Mouse (Mus musculus) kidney, postnatal 0 days (tissue): ENCODE results near the gene Cntrl. TPM values are rescaled to one million over a fixed set of nuclear protein-coding genes. Genes with fewer than 3 reads are reported as not detected.

Source experiments
- ATAC-seq: fragments of 200-750 bp; cut with Nextera tagmentation; replicated peaks from 2 replicates; pipeline ENCODE4 v1.8.0; 2017; ENCODE audit warnings: low read depth, moderate number of reproducible peaks, moderate TSS enrichment, moderate library complexity; ENCODE audit not compliant: low FRiP score
- DNase-seq: peaks from one replicate; pipeline ENCODE4 v3.0.0-alpha.2; 2016; ENCODE audit warnings: low spot score
- H3K27ac ChIP-seq: fragments of 300-500 bp; sonication (generic); 2 replicates; pipeline ENCODE4 v1.5.1; 2014; ENCODE audit warnings: mild to moderate bottlenecking
- H3K27me3 ChIP-seq: fragments of 300-500 bp; sonication (generic); 2 replicates; pipeline ENCODE4 v1.6.1; 2014; ENCODE audit warnings: low read length, mixed read lengths; ENCODE audit not compliant: insufficient read depth
- H3K36me3 ChIP-seq: fragments of 300-500 bp; sonication (generic); 2 replicates; pipeline ENCODE4 v1.6.1; 2014; ENCODE audit warnings: low read length, mixed read lengths; ENCODE audit not compliant: insufficient read depth
- H3K4me1 ChIP-seq: fragments of 300-500 bp; sonication (generic); replicated peaks from 2 replicates; pipeline ENCODE4 v1.6.1; 2014; ENCODE audit warnings: antibody characterized with exemption, low read length, mixed read lengths; ENCODE audit not compliant: insufficient read depth
- H3K4me2 ChIP-seq: fragments of 300-500 bp; sonication (generic); 2 replicates; pipeline ENCODE4 v1.6.1; 2014; ENCODE audit warnings: mild to moderate bottlenecking, low read length, moderate library complexity, mixed read lengths
- H3K4me3 ChIP-seq: fragments of 300-500 bp; sonication (generic); replicated peaks from 2 replicates; pipeline ENCODE4 v1.5.1; 2014; ENCODE audit warnings: low read depth, low read length
- H3K9ac ChIP-seq: fragments of 300-500 bp; sonication (generic); 2 replicates; pipeline ENCODE4 v1.6.1; 2014; ENCODE audit warnings: low read depth, low read length
- H3K9me3 ChIP-seq: fragments of 300-500 bp; sonication (generic); replicated peaks from 2 replicates; pipeline ENCODE4 v1.6.1; 2016; ENCODE audit warnings: low read length, inconsistent platforms, mixed read lengths
- CTCF ChIP-seq: IDR thresholded peaks from 2 replicates; pipeline ENCODE4 v1.5.1; 2016; ENCODE audit warnings: antibody characterized with exemption, low read depth, mild to moderate bottlenecking, moderate library complexity
- WGBS: fragments of 180-500 bp; shearing (Covaris S2); extraction: QIAGEN DNeasy Blood & Tissue Kit; methylation state at CpG from one replicate; pipeline ENCODE4 v1.1.7; 2014; 5-methylcytosine and 5-hydroxymethylcytosine counted together
- polyA plus RNA-seq: library from polyadenylated mRNA; unstranded; fragments of >200 nt; fragmentation: Nextera tagmentation; extraction: Ambion mirVana; gene quantifications from 2 replicates; pipeline ENCODE4 v1.2.1, GENCODE M21; 2015

Gene Cntrl
- polyA plus RNA-seq, 1 experiment from 2014 or later = 16.3 TPM

- Histone ChIP-seq H3K27me3 (no peaks in the 10 kb centered on the region), H3K9me3 (no peaks in the 10 kb centered on the region), H3K4me1 (no peaks in the 10 kb centered on the region), H3K27ac (peak overlapping the region; percentile 92; the same call in 1 of the 2 replicates), H3K9ac (peak overlapping the region; percentile 87), H3K4me2 (peak overlapping the region; percentile 77), H3K4me3 (peak overlapping the region; percentile 87), H3K36me3 (no peaks in the 10 kb centered on the region)
- no peak for TF ChIP-seq CTCF
- ATAC-seq (no peak), DNase-seq (no peak)
- 2% methylated on average over 13 of the region's 13 CpGs for WGBS
Observed at GRCm38 (mm10) chr2:35109924-35110304, 622 bp downstream of the Cntrl start.

GRCm38 (mm10) chr2:35110521-35110920, 1.2 kb downstream of the Cntrl start:
- no peak overlapping the region for H3K4me3 ChIP-seq
- H3K27ac ChIP-seq = no peak overlapping the region
- no peak overlapping the region for H3K9ac ChIP-seq
- no peak overlapping the region for H3K4me2 ChIP-seq
- ATAC-seq (no peak), DNase-seq (no peak)
- H3K9me3 ChIP-seq = no peaks in the 10 kb centered on the region
- H3K27me3 ChIP-seq = no peaks in the 10 kb centered on the region
- no peaks in the 10 kb centered on the region for H3K4me1 ChIP-seq
- TF ChIP-seq CTCF = no peak
- peaks cover 5% of the 10 kb centered on the region; the same call in 1 of the 2 replicates for H3K36me3 ChIP-seq
- 67% methylated on average over 2 of the region's 2 CpGs for WGBS

- 81% methylated on average over 7 of the region's 7 CpGs for WGBS
- Histone ChIP-seq H3K27ac (no peak overlapping the region), H3K4me2 (no peak overlapping the region), H3K36me3 (peaks cover 13% of the 10 kb centered on the region; the same call in 1 of the 2 replicates), H3K4me3 (no peak overlapping the region), H3K9me3 (no peaks in the 10 kb centered on the region), H3K4me1 (no peaks in the 10 kb centered on the region), H3K9ac (no peak overlapping the region), H3K27me3 (no peaks in the 10 kb centered on the region)
- no peak for ATAC-seq
- DNase-seq = no peak
- peak; percentile 42 for TF ChIP-seq CTCF
Observed at GRCm38 (mm10) chr2:35124716-35125115, 15.4 kb downstream of the Cntrl start.

DNA sequence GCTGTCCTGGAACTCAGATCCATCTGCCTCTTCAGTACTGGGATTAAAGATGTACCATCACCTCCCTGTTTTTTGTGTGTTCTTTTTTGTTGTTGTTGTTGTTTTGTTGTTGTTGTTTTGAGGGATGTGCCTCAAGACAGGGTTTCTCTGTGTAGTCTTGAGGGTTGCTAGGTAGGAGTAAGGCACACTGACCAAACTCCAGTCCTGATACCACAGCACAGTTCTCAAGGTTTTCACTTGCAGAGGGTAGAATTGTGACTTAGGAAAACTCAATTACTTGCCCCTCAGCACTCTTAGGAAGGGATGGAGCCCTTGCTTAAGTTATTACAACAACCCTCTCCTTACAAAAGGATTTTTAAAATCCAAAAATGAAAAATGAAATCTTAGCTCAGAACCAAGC, 22.2 kb downstream of the Cntrl start:
- no peak for TF ChIP-seq CTCF
- DNase-seq = no peak
- Histone ChIP-seq H3K4me2 (peak overlapping the region; percentile 75; the same call in 1 of the 2 replicates), H3K4me3 (no peak overlapping the region), H3K4me1 (no peaks in the 10 kb centered on the region), H3K27ac (0 out of 2 replicates have a peak overlapping the region, but pooled peaks have one; percentile 38), H3K36me3 (peaks cover 9% of the 10 kb centered on the region; the same call in 1 of the 2 replicates), H3K9ac (no peak overlapping the region), H3K27me3 (no peaks in the 10 kb centered on the region), H3K9me3 (no peaks in the 10 kb centered on the region)
- no peak for ATAC-seq

DNA sequence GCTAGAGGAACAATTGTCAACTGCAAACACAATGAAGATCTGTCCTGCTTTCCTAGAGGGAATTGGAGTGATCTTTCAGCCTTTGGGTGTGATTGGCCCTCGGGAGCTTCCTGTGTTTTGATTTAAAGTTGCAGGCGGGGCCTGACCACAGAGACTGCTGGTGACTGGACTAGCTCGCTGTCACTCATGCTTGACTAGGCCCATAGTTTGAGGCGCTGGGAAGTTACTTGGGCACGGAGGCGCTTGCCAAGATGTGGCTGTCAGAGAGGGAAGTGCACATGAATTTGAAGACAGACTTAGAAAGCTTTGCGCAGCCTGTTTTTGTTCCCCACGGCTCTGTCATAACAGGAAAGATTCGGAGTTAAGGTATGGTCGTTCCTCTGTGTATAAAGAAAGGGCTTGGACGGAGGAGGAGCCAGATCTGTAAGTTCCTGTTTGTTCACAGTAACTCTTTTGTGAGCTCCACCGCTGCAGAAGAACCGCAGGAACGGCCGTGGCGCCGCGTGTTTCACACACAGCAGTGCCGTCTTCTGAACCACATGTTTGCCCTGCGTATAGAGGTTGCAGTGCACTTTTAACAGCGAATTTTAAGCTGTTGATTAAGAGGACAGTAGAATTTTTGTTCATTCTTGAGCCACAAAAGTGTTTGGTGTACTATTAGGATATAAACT, 22.8 kb downstream of the Cntrl start:
- DNase-seq = peak; percentile 98
- Histone ChIP-seq H3K9ac (peak overlapping the region; percentile 57), H3K9me3 (no peaks in the 10 kb centered on the region), H3K4me3 (peak overlapping the region; percentile 43), H3K27ac (peak overlapping the region; percentile 83), H3K4me1 (no peaks in the 10 kb centered on the region), H3K27me3 (no peaks in the 10 kb centered on the region), H3K36me3 (peaks cover 9% of the 10 kb centered on the region; the same call in 1 of the 2 replicates), H3K4me2 (peak overlapping the region; percentile 75)
- WGBS = under 1% methylated on average over 21 of the region's 21 CpGs
- ATAC-seq = peak; percentile 99
- TF ChIP-seq CTCF = peak; percentile 27; the same call in 1 of the 2 replicates

GRCm38 (mm10) chr2:35132662-35133055, 23.4 kb downstream of the Cntrl start:
- Histone ChIP-seq H3K27ac (peak overlapping the region; percentile 83), H3K36me3 (peaks cover 12% of the 10 kb centered on the region; the same call in 1 of the 2 replicates), H3K4me2 (peak overlapping the region; percentile 75), H3K27me3 (no peaks in the 10 kb centered on the region), H3K4me3 (peak overlapping the region; percentile 43), H3K9me3 (no peaks in the 10 kb centered on the region), H3K4me1 (no peaks in the 10 kb centered on the region), H3K9ac (peak overlapping the region; percentile 57)
- TF ChIP-seq CTCF = no peak
- DNase-seq = peak; percentile 20
- 3% methylated on average over 5 of the region's 5 CpGs for WGBS
- ATAC-seq = no peak
